Mouse (Mus musculus): ENCODE results near the gene Snx13. TPM values are rescaled to one million over a fixed set of nuclear protein-coding genes. Genes with fewer than 3 reads are reported as not detected.

Gene Snx13
- total RNA-seq (2012; rRNA removed) (5.3 and 6.2 TPM in 2 replicates), polyA plus RNA-seq (2012; ENCODE audit: insufficient read depth in 1 of 2, insufficient read length in 2 of 2, low read depth in 1 of 2, low replicate concordance in 2 of 2, missing spikeins in 1 of 2) (1 to 10 TPM in 1 of 2 experiments, not detected in 1; 7.6 TPM)

DNA sequence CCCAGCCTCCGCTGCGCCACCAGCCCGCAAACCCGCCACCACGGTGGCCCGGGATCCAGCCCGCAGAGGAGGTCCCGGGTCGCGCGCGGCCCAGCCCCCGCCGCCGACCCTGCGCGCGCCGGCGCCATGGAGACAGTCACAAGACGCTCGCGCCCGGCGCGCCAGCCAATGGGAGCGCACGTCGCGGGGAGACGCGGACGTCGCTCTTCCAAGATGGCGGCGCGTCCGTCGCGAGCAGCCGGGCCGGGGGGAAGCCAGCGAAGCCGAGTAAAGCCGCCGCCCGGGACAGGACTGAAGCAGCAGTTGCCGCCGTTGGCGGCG, at the start of gene Snx13:
TSS of gene Snx13 (plus strand) at position 188 of the 321 bp plus-strand sequence.
- Histone ChIP-seq H3K4me1 (ENCODE audit: control insufficient read depth in 1 of 2, insufficient read depth in 2 of 2, low read length in 2 of 2) (peaks cover 5 to 12% of the 10 kb centered on the region in 2 experiments), H3K4me3 (ENCODE audit: control insufficient read depth in 1 of 2, insufficient read depth in 1 of 2, low read depth in 2 of 2, low read length in 2 of 2) (peak within 1 kb of the TSS; percentile 97 to 98), H3K9ac (ENCODE audit: control insufficient read depth, low read depth, low read length, poor library complexity, severe bottlenecking) (peak within 1 kb of the TSS; percentile 100), H3K79me2 (ENCODE audit: control insufficient read depth, insufficient read depth, low read length, poor library complexity) (peaks cover 28% of the 10 kb centered on the region), H3K27ac (ENCODE audit: control insufficient read depth, low read depth, low read length) (peak within 1 kb of the TSS; percentile 79), H3K27me3 (ENCODE audit: control insufficient read depth in 1 of 2, insufficient read depth in 2 of 2, low read length in 2 of 2) (no peaks in the 10 kb centered on the region), H3K36me3 (ENCODE audit: control insufficient read depth in 1 of 2, insufficient read depth in 2 of 2, low read length in 2 of 2) (peaks cover 0 to 20% of the 10 kb centered on the region in 2 experiments; a peak in 2 of 4 replicates), H3K9me3 (replicated peaks; ENCODE audit: insufficient read depth, low read length) (no peaks in the 10 kb centered on the region)
- peak; percentile 89 for DNase-seq (ENCODE audit: low read depth, low spot score)
- TF ChIP-seq MAZ (IDR thresholded peaks at IDR 0.05; ENCODE audit: low read depth, low read length) (no peak), MEF2A (IDR thresholded peaks at IDR 0.05; ENCODE audit: extremely low read depth, insufficient replicate concordance, low read depth, low read length, poor library complexity, severe bottlenecking) (no peak), E2F4 (IDR thresholded peaks at IDR 0.05; ENCODE audit: borderline replicate concordance, low read depth, low read length) (no peak), USF1 (IDR thresholded peaks at IDR 0.05; ENCODE audit: low read depth, low read length) (peak; percentile 78), MAX (IDR thresholded peaks at IDR 0.05; ENCODE audit: low read length) (no peak), ZMIZ1 (IDR thresholded peaks at IDR 0.05; ENCODE audit: low read depth, low read length) (peak; percentile 66), RAD21 (IDR thresholded peaks at IDR 0.05; ENCODE audit: low read depth, low read length) (no peak), MYC (IDR thresholded peaks at IDR 0.05; ENCODE audit: low read depth, low read length) (no peak), MAFK (IDR thresholded peaks at IDR 0.05; ENCODE audit: borderline replicate concordance, low read depth, low read length) (no peak), NRF1 (IDR thresholded peaks at IDR 0.05; ENCODE audit: insufficient read depth, low read depth, low read length, poor library complexity, severe bottlenecking) (peak; percentile 60), NELFE (IDR thresholded peaks at IDR 0.05; ENCODE audit: low read depth, low read length) (peak; percentile 75), GATA1 (IDR thresholded peaks at IDR 0.05; ENCODE audit: low read depth, low read length) (no peak), CTCF (IDR thresholded peaks at IDR 0.05 in 2 of 3, conservative IDR thresholded peaks at IDR 0.05 in 1 of 3; ENCODE audit: control insufficient read depth in 1 of 3, insufficient read depth in 1 of 3, low read depth in 2 of 3, low read length in 3 of 3, poor library complexity in 1 of 3, severe bottlenecking in 1 of 3) (no peak), MYB (IDR thresholded peaks at IDR 0.05; ENCODE audit: low read depth, low read length) (no peak), ZC3H11A (IDR thresholded peaks at IDR 0.05; ENCODE audit: low read depth, low read length) (no peak), ELF1 (IDR thresholded peaks at IDR 0.05; ENCODE audit: low read depth, low read length) (no peak), SMC3 (IDR thresholded peaks at IDR 0.05; ENCODE audit: low read depth, low read length) (no peak), POLR2AphosphoS2 (IDR thresholded peaks at IDR 0.05; ENCODE audit: low read length) (no peak), SIN3A (IDR thresholded peaks at IDR 0.05; ENCODE audit: low read length) (peak; percentile 72; the same call in 1 of the 2 replicates), UBTF (IDR thresholded peaks at IDR 0.05; ENCODE audit: borderline replicate concordance, insufficient read depth, low read depth, low read length) (0 out of 2 replicates have a peak, but pooled peaks have one; percentile 65), ZNF384 (IDR thresholded peaks at IDR 0.05; ENCODE audit: low read depth, low read length) (no peak), CHD1 (IDR thresholded peaks at IDR 0.05; ENCODE audit: low read depth, low read length) (no peak), TBP (IDR thresholded peaks at IDR 0.05; ENCODE audit: low read depth, low read length) (no peak), POLR2A (IDR thresholded peaks at IDR 0.05; ENCODE audit: control insufficient read depth in 1 of 2, insufficient read depth in 1 of 2, low read depth in 1 of 2, low read length in 2 of 2, poor library complexity in 1 of 2) (peak; percentile 75 to 87; a peak in 3 of 4 replicates), JUND (IDR thresholded peaks at IDR 0.05; ENCODE audit: low read depth, low read length) (no peak), ZKSCAN1 (IDR thresholded peaks at IDR 0.05; ENCODE audit: low read depth, low read length) (no peak), POLR2AphosphoS5 (IDR thresholded peaks at IDR 0.05; ENCODE audit: borderline replicate concordance, low read depth, low read length) (no peak), HCFC1 (IDR thresholded peaks at IDR 0.05; ENCODE audit: low read depth, low read length) (peak; percentile 66; the same call in 1 of the 2 replicates), BHLHE40 (IDR thresholded peaks at IDR 0.05; ENCODE audit: borderline replicate concordance, low read depth, low read length) (no peak), EP300 (IDR thresholded peaks at IDR 0.05; ENCODE audit: low read depth in 1 of 2, low read length in 2 of 2) (no peak), CHD2 (IDR thresholded peaks at IDR 0.05; ENCODE audit: low read length) (no peak), KAT2A (conservative IDR thresholded peaks at IDR 0.05; ENCODE audit: low read depth, low read length) (no peak), TCF12 (IDR thresholded peaks at IDR 0.05; ENCODE audit: low read depth, low read length) (peak; percentile 64; the same call in 1 of the 2 replicates), TAL1 (IDR thresholded peaks at IDR 0.05; ENCODE audit: low read length) (no peak), RCOR1 (IDR thresholded peaks at IDR 0.05; ENCODE audit: low read depth, low read length) (no peak), MXI1 (IDR thresholded peaks at IDR 0.05; ENCODE audit: low read depth, low read length) (peak; percentile 61), ETS1 (IDR thresholded peaks at IDR 0.05; ENCODE audit: low read depth, low read length) (0 out of 2 replicates have a peak, but pooled peaks have one; percentile 19), GABPA (IDR thresholded peaks at IDR 0.05; ENCODE audit: low read depth, low read length) (no peak)

Measured in MEL (cell line).